Mouse (Mus musculus): Measurements from ENCODE around the gene Tenm3. TPM values are rescaled to one million over a fixed set of nuclear protein-coding genes. Genes with fewer than 3 reads are reported as not detected.

Tenm3 gene
- total and polyA plus RNA-seq, 2 experiments from 2014 or later = 25.0 to 160 TPM

DNA sequence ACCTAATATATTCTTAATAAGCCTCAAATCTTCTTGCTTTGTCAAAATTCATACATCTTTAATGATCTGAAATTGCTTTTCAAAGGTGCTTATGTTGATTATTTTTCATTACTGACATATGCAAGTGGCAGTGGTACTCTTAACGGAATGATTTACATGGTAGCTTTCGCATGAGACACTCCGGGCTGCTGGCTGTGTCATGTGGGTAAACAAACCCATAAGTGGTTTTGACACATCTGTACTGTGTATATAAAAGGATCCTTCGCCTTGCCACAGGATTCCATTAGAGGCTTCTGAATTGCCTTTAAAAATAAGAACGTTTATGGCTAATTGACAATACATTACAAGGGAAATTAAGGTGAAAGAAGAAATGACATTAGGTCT, 529.8 kb downstream of the Tenm3 start:
- H3K4me3 ChIP-seq (ENCODE audit: low read depth, low read length) = no peak overlapping the region
- H3K9me3 ChIP-seq (ENCODE audit: low read length) = no peaks in the 10 kb centered on the region
- H3K36me3 ChIP-seq (ENCODE audit: insufficient read depth, low read length) = no peaks in the 10 kb centered on the region
- WGBS = 43% methylated on average over 5 of the region's 5 CpGs
- H3K4me1 ChIP-seq (ENCODE audit: insufficient read depth, low read length) = peaks cover 7% of the 10 kb centered on the region; the same call in 1 of the 2 replicates
- no peak overlapping the region for H3K9ac ChIP-seq (replicated peaks; ENCODE audit: low read length, poor library complexity, severe bottlenecking)
- no peak overlapping the region for H3K4me2 ChIP-seq (ENCODE audit: low read depth, low read length, poor library complexity, severe bottlenecking)
- H3K27ac ChIP-seq (ENCODE audit: low read depth, low read length) = no peak overlapping the region
- no peak for TF ChIP-seq CTCF (IDR thresholded peaks at IDR 0.05)
- H3K27me3 ChIP-seq (ENCODE audit: insufficient read depth, low read length) = no peaks in the 10 kb centered on the region
- ATAC-seq (ENCODE audit: low FRiP score) (no peak), DNase-seq (ENCODE audit: low spot score) (no peak)

DNA sequence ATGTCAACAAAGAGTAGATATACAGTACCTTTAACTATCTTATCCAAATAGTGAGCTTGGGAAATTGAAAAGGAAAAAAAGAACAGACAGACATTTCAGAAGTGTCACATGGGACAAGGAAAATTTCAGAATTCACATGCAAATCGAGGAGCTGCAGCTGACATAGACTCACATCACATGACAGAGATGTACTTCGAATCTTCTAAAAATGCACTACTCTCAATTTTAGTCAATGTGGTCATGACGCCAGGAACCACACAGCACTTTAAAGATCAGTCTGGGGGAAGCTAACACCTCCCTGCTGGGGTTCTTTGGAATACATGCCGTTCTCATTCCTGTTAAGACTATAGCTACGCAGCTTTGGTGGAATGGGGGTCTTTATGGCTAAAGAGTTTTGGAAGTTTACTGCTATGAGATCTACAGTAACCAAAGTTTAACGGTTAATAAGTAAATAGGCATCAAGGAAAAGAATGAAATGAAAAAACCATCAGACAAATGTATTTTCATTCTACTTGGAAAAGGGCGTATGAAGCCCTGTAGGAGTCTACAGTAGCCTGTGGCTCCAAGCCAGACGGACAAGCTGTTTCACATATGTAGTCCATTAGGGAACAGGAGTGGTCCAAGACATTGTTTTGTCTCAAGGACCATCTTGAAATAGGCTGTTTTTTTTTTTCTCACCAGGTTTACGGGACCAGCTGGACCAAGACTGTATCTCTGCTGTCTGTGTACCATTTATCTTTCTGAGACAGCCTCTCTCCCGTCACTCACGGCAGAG, 530.4 kb downstream of the Tenm3 start:
- H3K4me2 ChIP-seq (ENCODE audit: low read depth, low read length, poor library complexity, severe bottlenecking) = no peak overlapping the region
- no peaks in the 10 kb centered on the region for H3K36me3 ChIP-seq (ENCODE audit: insufficient read depth, low read length)
- WGBS = 59% methylated on average over 11 of the region's 11 CpGs
- H3K27me3 ChIP-seq (ENCODE audit: insufficient read depth, low read length) = no peaks in the 10 kb centered on the region
- H3K9ac ChIP-seq (replicated peaks; ENCODE audit: low read length, poor library complexity, severe bottlenecking) = no peak overlapping the region
- peak; percentile 58 for DNase-seq (ENCODE audit: low spot score)
- no peak for TF ChIP-seq CTCF (IDR thresholded peaks at IDR 0.05)
- H3K4me3 ChIP-seq (ENCODE audit: low read depth, low read length) = no peak overlapping the region
- no peak for ATAC-seq (ENCODE audit: low FRiP score)
- no peak overlapping the region for H3K27ac ChIP-seq (ENCODE audit: low read depth, low read length)
- peaks cover 7% of the 10 kb centered on the region; the same call in 1 of the 2 replicates for H3K4me1 ChIP-seq (ENCODE audit: insufficient read depth, low read length)
- no peaks in the 10 kb centered on the region for H3K9me3 ChIP-seq (ENCODE audit: low read length)

DNA sequence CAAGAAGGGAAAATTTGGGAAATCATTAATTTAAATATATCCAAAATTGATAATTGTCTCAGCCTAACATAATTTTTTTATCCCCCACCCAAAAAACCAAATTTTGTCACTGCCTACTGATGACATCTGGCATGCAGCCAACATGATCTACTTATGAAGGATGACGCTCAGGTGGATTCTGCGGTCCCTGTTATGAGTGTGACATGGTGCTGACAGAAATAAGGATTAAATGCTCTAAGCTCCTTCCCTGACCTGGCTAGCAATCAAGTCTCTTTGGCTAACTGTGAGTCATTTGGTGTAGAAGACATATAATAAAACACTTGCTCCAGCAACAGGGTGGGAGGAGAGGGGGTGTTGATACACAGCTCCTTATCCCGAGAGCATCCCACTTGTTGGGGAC, 532.0 kb downstream of the Tenm3 start:
- Histone ChIP-seq H3K9ac (replicated peaks; ENCODE audit: low read length, poor library complexity, severe bottlenecking) (no peak overlapping the region), H3K27me3 (ENCODE audit: insufficient read depth, low read length) (no peaks in the 10 kb centered on the region), H3K4me2 (ENCODE audit: low read depth, low read length, poor library complexity, severe bottlenecking) (no peak overlapping the region), H3K4me1 (ENCODE audit: insufficient read depth, low read length) (peaks cover 7% of the 10 kb centered on the region; the same call in 1 of the 2 replicates), H3K4me3 (ENCODE audit: low read depth, low read length) (no peak overlapping the region), H3K9me3 (ENCODE audit: low read length) (no peaks in the 10 kb centered on the region), H3K36me3 (ENCODE audit: insufficient read depth, low read length) (no peaks in the 10 kb centered on the region), H3K27ac (ENCODE audit: low read depth, low read length) (no peak overlapping the region)
- no peak for DNase-seq (ENCODE audit: low spot score)
- TF ChIP-seq CTCF (IDR thresholded peaks at IDR 0.05) = no peak
- no peak for ATAC-seq (ENCODE audit: low FRiP score)
- WGBS = 44% methylated on average over 3 of the region's 3 CpGs

DNA sequence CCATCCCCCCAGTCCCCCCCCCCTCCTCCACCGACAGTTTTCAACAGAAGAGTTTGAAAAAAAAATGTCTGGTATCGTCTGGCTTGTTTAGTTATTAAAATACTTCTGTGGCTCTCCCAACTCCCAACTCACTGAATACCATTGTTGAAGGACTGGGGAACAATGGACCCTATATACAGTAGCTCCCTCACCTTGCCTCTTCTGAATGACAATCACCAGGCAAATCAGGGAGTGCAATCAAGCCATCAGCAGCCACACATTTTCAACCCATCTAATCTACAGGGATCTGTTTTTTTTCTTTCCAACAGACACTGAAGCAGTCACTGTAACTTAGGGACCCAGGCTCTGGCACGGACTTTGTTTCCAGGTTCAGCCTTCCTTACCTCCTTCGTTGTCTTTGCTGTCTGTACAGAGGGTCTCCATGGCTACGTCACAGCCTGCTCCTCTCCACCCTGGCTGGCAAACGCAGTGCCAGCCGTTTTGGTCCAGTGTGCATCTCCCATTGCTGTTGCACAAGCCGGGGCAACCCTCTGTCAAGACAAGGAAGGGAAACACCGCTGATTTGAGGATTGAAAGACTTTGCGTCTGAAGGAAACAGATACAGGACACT, 533.4 kb downstream of the Tenm3 start:
- Histone ChIP-seq H3K9me3 (ENCODE audit: low read length) (no peaks in the 10 kb centered on the region), H3K36me3 (ENCODE audit: insufficient read depth, low read length) (no peaks in the 10 kb centered on the region), H3K27me3 (ENCODE audit: insufficient read depth, low read length) (no peaks in the 10 kb centered on the region), H3K4me2 (ENCODE audit: low read depth, low read length, poor library complexity, severe bottlenecking) (no peak overlapping the region), H3K27ac (ENCODE audit: low read depth, low read length) (no peak overlapping the region), H3K4me1 (ENCODE audit: insufficient read depth, low read length) (peaks cover 7% of the 10 kb centered on the region; the same call in 1 of the 2 replicates), H3K9ac (replicated peaks; ENCODE audit: low read length, poor library complexity, severe bottlenecking) (no peak overlapping the region), H3K4me3 (ENCODE audit: low read depth, low read length) (no peak overlapping the region)
- no peak for ATAC-seq (ENCODE audit: low FRiP score)
- DNase-seq (ENCODE audit: low spot score) = no peak
- TF ChIP-seq CTCF (IDR thresholded peaks at IDR 0.05) = no peak
- 30% methylated on average over 10 of the region's 10 CpGs for WGBS

DNA sequence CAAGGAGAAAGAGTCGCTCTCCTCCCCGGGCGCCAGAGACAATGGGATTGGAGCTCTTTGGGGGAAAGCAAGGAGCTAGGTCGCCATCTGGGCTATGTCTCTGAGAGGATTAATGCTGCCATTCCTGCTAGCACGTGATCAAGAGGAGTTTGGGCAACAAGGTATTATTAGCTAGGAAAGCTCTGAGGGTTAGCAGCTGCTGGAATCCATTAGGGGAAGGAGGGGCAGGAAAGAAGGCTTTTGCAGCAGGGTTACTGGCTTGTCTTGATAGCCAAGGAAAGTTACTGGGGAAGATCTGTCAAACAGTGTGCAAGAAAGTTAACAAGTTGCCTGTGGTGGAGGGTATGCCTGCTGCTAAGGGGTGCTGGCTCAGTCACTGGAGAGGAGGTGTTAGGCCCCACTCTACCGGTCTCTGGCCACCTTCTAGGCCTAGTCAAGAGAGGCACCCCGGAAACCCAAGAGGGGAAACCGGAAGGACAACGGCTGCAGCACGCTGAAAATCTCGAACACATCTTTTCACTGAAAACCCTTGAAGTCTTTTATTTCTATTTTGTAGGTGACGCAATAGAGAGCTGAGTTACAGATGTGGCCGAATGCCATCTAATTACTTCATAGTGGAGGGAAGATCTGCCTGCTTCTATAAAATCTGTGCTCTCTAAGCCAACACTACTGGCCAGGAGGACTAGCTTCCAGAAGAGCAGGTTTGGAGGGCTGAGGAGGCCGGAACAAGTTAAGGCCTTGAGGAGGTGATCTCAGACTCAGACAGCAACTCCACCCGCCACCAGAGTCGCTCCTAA, 534.4 kb downstream of the Tenm3 start:
- Histone ChIP-seq H3K9me3 (ENCODE audit: low read length) (no peaks in the 10 kb centered on the region), H3K27ac (ENCODE audit: low read depth, low read length) (0 out of 2 replicates have a peak overlapping the region, but pooled peaks have one; percentile 3), H3K36me3 (ENCODE audit: insufficient read depth, low read length) (no peaks in the 10 kb centered on the region), H3K27me3 (ENCODE audit: insufficient read depth, low read length) (no peaks in the 10 kb centered on the region), H3K4me2 (ENCODE audit: low read depth, low read length, poor library complexity, severe bottlenecking) (no peak overlapping the region), H3K4me3 (ENCODE audit: low read depth, low read length) (no peak overlapping the region), H3K9ac (replicated peaks; ENCODE audit: low read length, poor library complexity, severe bottlenecking) (no peak overlapping the region), H3K4me1 (ENCODE audit: insufficient read depth, low read length) (peaks cover 7% of the 10 kb centered on the region; the same call in 1 of the 2 replicates)
- WGBS = 52% methylated on average over 16 of the region's 16 CpGs
- no peak for TF ChIP-seq CTCF (IDR thresholded peaks at IDR 0.05)
- no peak for DNase-seq (ENCODE audit: low spot score)
- ATAC-seq (ENCODE audit: low FRiP score) = no peak
